Mouse (Mus musculus) kidney, adult 2 months (tissue): ENCODE measurements around the gene Llcfc1.

Experiments used
- CTCF ChIP-seq: fragments of 200-500 bp; conservative IDR thresholded peaks from 2 replicates; pipeline ENCODE4 v1.5.1; 2011; ENCODE audit warnings: low read depth, mild to moderate bottlenecking, control low read depth, low read length, moderate library complexity, mixed read lengths; ENCODE audit not compliant: insufficient read depth, insufficient read length
- POLR2A ChIP-seq: fragments of 200-500 bp; IDR thresholded peaks from one replicate; pipeline ENCODE4 v1.6.1; 2011; ENCODE audit warnings: low read depth, low read length, control low read depth

- TF ChIP-seq CTCF (no peak), POLR2A (no peak)
Observed at GRCm38 (mm10) chr6:41676530-41676929, 7.7 kb upstream of the Llcfc1 start.
